Mouse (Mus musculus): ENCODE data around the gene Pyroxd2. TPM values are rescaled to one million over a fixed set of nuclear protein-coding genes. Genes with fewer than 3 reads are reported as not detected.

Gene Pyroxd2
- polyA plus RNA-seq, 2 experiments = 2.9 to 6.5 TPM

GRCm38 (mm10) chr19:42718101-42718500 lies 34.5 kb downstream of the Pyroxd2 start:
- 50% methylated on average over 3 of the region's 3 CpGs for WGBS
- Histone ChIP-seq H3K9ac (ENCODE audit: low read depth, low read length, severe bottlenecking) (no peak overlapping the region), H3K9me3 (ENCODE audit: control insufficient read depth, low read length) (no peaks in the 10 kb centered on the region), H3K27ac (replicated peaks; ENCODE audit: low read depth, low read length) (no peak overlapping the region), H3K27me3 (ENCODE audit: control insufficient read depth, insufficient read depth, low read length) (no peaks in the 10 kb centered on the region), H3K4me1 (ENCODE audit: control insufficient read depth, insufficient read depth, low read length) (peaks cover 15% of the 10 kb centered on the region), H3K4me2 (replicated peaks; ENCODE audit: low read depth, low read length, severe bottlenecking) (no peak overlapping the region), H3K36me3 (ENCODE audit: control insufficient read depth, insufficient read depth, low read length) (no peaks in the 10 kb centered on the region), H3K4me3 (replicated peaks; ENCODE audit: low read length) (no peak overlapping the region)
- ATAC-seq (ENCODE audit: low FRiP score, low read depth) (no peak), DNase-seq (ENCODE audit: low spot score) (no peak)
- no peak for TF ChIP-seq POLR2A (IDR thresholded peaks at IDR 0.05; ENCODE audit: borderline replicate concordance, extremely low read depth, insufficient read depth, insufficient read length)

- Histone ChIP-seq H3K4me1 (ENCODE audit: control insufficient read depth, insufficient read depth, low read length) (0 out of 2 replicates have a peak, but pooled peaks cover 12% of the 10 kb centered on the region), H3K9me3 (ENCODE audit: control insufficient read depth, low read length) (no peaks in the 10 kb centered on the region), H3K36me3 (ENCODE audit: control insufficient read depth, insufficient read depth, low read length) (no peaks in the 10 kb centered on the region), H3K27me3 (ENCODE audit: control insufficient read depth, insufficient read depth, low read length) (no peaks in the 10 kb centered on the region), H3K27ac (replicated peaks; ENCODE audit: low read depth, low read length) (no peak overlapping the region), H3K4me2 (replicated peaks; ENCODE audit: low read depth, low read length, severe bottlenecking) (no peak overlapping the region), H3K4me3 (replicated peaks; ENCODE audit: low read length) (no peak overlapping the region), H3K9ac (ENCODE audit: low read depth, low read length, severe bottlenecking) (no peak overlapping the region)
- WGBS = 34% methylated on average over 5 of the region's 5 CpGs
- no peak for ATAC-seq (ENCODE audit: low FRiP score, low read depth)
- no peak for DNase-seq (ENCODE audit: low spot score)
- TF ChIP-seq POLR2A (IDR thresholded peaks at IDR 0.05; ENCODE audit: borderline replicate concordance, extremely low read depth, insufficient read depth, insufficient read length) = no peak
Observed at GRCm38 (mm10) chr19:42717668-42718067, 34.9 kb downstream of the Pyroxd2 start.

GRCm38 (mm10) chr19:42716507-42716906 lies 36.1 kb downstream of the Pyroxd2 start:
- 0 out of 2 replicates have a peak, but pooled peaks cover 6% of the 10 kb centered on the region for H3K4me1 ChIP-seq (ENCODE audit: control insufficient read depth, insufficient read depth, low read length)
- H3K4me2 ChIP-seq (replicated peaks; ENCODE audit: low read depth, low read length, severe bottlenecking) = no peak overlapping the region
- DNase-seq (ENCODE audit: low spot score) (no peak), ATAC-seq (ENCODE audit: low FRiP score, low read depth) (no peak)
- H3K27me3 ChIP-seq (ENCODE audit: control insufficient read depth, insufficient read depth, low read length) = no peaks in the 10 kb centered on the region
- H3K36me3 ChIP-seq (ENCODE audit: control insufficient read depth, insufficient read depth, low read length) = no peaks in the 10 kb centered on the region
- H3K4me3 ChIP-seq (replicated peaks; ENCODE audit: low read length) = no peak overlapping the region
- no peak overlapping the region for H3K9ac ChIP-seq (ENCODE audit: low read depth, low read length, severe bottlenecking)
- TF ChIP-seq POLR2A (IDR thresholded peaks at IDR 0.05; ENCODE audit: borderline replicate concordance, extremely low read depth, insufficient read depth, insufficient read length) = no peak
- 59% methylated on average over 7 of the region's 7 CpGs for WGBS
- H3K27ac ChIP-seq (replicated peaks; ENCODE audit: low read depth, low read length) = no peak overlapping the region
- no peaks in the 10 kb centered on the region for H3K9me3 ChIP-seq (ENCODE audit: control insufficient read depth, low read length)

- no peak overlapping the region for H3K4me3 ChIP-seq (replicated peaks; ENCODE audit: low read length)
- no peak for TF ChIP-seq POLR2A (IDR thresholded peaks at IDR 0.05; ENCODE audit: borderline replicate concordance, extremely low read depth, insufficient read depth, insufficient read length)
- 0 out of 2 replicates have a peak, but pooled peaks cover 6% of the 10 kb centered on the region for H3K4me1 ChIP-seq (ENCODE audit: control insufficient read depth, insufficient read depth, low read length)
- H3K4me2 ChIP-seq (replicated peaks; ENCODE audit: low read depth, low read length, severe bottlenecking) = no peak overlapping the region
- H3K9ac ChIP-seq (ENCODE audit: low read depth, low read length, severe bottlenecking) = no peak overlapping the region
- no peaks in the 10 kb centered on the region for H3K27me3 ChIP-seq (ENCODE audit: control insufficient read depth, insufficient read depth, low read length)
- no peak overlapping the region for H3K27ac ChIP-seq (replicated peaks; ENCODE audit: low read depth, low read length)
- H3K9me3 ChIP-seq (ENCODE audit: control insufficient read depth, low read length) = no peaks in the 10 kb centered on the region
- DNase-seq (ENCODE audit: low spot score) (no peak), ATAC-seq (ENCODE audit: low FRiP score, low read depth) (no peak)
- no peaks in the 10 kb centered on the region for H3K36me3 ChIP-seq (ENCODE audit: control insufficient read depth, insufficient read depth, low read length)
- 88% methylated on average over 9 of the region's 9 CpGs for WGBS
Observed at GRCm38 (mm10) chr19:42713770-42714169, 38.8 kb downstream of the Pyroxd2 start.

GRCm38 (mm10) chr19:42699426-42699825 lies 53.1 kb downstream of the Pyroxd2 start:
- no peaks in the 10 kb centered on the region; the same call in 1 of the 2 replicates for H3K4me1 ChIP-seq (ENCODE audit: control insufficient read depth, insufficient read depth, low read length)
- ATAC-seq (ENCODE audit: low FRiP score, low read depth) (no peak), DNase-seq (ENCODE audit: low spot score) (no peak)
- H3K9ac ChIP-seq (ENCODE audit: low read depth, low read length, severe bottlenecking) = no peak overlapping the region
- H3K27me3 ChIP-seq (ENCODE audit: control insufficient read depth, insufficient read depth, low read length) = no peaks in the 10 kb centered on the region
- no CpG with 5 or more reads among the region's 10 CpGs for WGBS
- H3K4me3 ChIP-seq (replicated peaks; ENCODE audit: low read length) = no peak overlapping the region
- H3K36me3 ChIP-seq (ENCODE audit: control insufficient read depth, insufficient read depth, low read length) = no peaks in the 10 kb centered on the region
- no peaks in the 10 kb centered on the region for H3K9me3 ChIP-seq (ENCODE audit: control insufficient read depth, low read length)
- no peak overlapping the region for H3K27ac ChIP-seq (replicated peaks; ENCODE audit: low read depth, low read length)
- no peak overlapping the region for H3K4me2 ChIP-seq (replicated peaks; ENCODE audit: low read depth, low read length, severe bottlenecking)
- no peak for TF ChIP-seq POLR2A (IDR thresholded peaks at IDR 0.05; ENCODE audit: borderline replicate concordance, extremely low read depth, insufficient read depth, insufficient read length)

GRCm38 (mm10) chr19:42698576-42698975 lies 54.0 kb downstream of the Pyroxd2 start:
- H3K9ac ChIP-seq (ENCODE audit: low read depth, low read length, severe bottlenecking) = no peak overlapping the region
- no peaks in the 10 kb centered on the region for H3K27me3 ChIP-seq (ENCODE audit: control insufficient read depth, insufficient read depth, low read length)
- H3K27ac ChIP-seq (replicated peaks; ENCODE audit: low read depth, low read length) = no peak overlapping the region
- WGBS = 76% methylated on average over 2 of the region's 2 CpGs
- H3K4me3 ChIP-seq (replicated peaks; ENCODE audit: low read length) = no peak overlapping the region
- TF ChIP-seq POLR2A (IDR thresholded peaks at IDR 0.05; ENCODE audit: borderline replicate concordance, extremely low read depth, insufficient read depth, insufficient read length) = no peak
- H3K36me3 ChIP-seq (ENCODE audit: control insufficient read depth, insufficient read depth, low read length) = no peaks in the 10 kb centered on the region
- no peaks in the 10 kb centered on the region for H3K9me3 ChIP-seq (ENCODE audit: control insufficient read depth, low read length)
- no peaks in the 10 kb centered on the region; the same call in 1 of the 2 replicates for H3K4me1 ChIP-seq (ENCODE audit: control insufficient read depth, insufficient read depth, low read length)
- no peak overlapping the region for H3K4me2 ChIP-seq (replicated peaks; ENCODE audit: low read depth, low read length, severe bottlenecking)
- no peak for ATAC-seq (ENCODE audit: low FRiP score, low read depth)
- no peak for DNase-seq (ENCODE audit: low spot score)

Data from limb, embryonic 14.5 days (tissue).